8 mouse cellular contexts compared by ENCODE assay signal in the genomic region with DNA sequence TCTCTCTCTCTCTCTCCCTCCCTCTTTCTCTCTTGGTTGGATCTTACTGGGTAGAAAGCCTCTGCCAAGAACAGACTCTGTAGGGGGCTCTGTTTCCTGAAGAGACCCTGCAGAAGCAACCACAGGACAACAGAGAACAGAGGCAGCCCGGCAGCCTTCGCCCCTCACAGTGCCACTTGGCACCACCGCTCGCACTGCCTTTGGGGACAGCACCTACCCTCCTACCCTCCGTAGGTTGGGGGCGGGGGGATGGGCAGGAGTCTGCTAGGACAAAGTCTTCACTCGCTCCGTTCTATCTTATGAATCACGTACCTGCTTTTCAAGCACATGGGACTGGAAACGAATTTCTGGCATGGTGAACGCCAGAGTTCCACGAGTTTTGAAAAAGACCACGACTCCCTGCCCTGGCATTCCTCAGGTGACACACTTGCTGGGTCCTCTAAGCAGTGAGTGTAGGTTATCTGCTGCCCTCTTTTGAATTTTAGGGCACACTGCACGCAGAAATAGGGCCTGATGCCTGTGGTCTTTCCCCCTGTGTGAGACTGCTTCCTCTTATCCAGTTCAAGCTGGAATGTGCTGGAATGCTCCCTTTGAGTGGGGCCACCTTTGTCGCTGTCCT. TPM values are rescaled to one million over a fixed set of nuclear protein-coding genes. Genes with fewer than 3 reads are reported as not detected.
DNase-seq lines count a peak whose midpoint lies in the region; ATAC-seq and TF ChIP-seq lines count a peak whose summit lies in the region.

No protein-coding gene starts in this region.

- intact Hi-C loops in gastrocnemius, adult 2 months (cut with DNase I), result loop anchor here (2.0 to 5.0 kb wide), 3 partner anchors 36 to 606 kb away; no protein-coding TSS in a partner anchor

- H3K36me3 ChIP-seq in embryonic facial prominence, embryonic 13.5 days, result no peaks in the 10 kb centered on the region
- no peaks in the 10 kb centered on the region for H3K36me3 ChIP-seq in heart, embryonic 15.5 days
- no peaks in the 10 kb centered on the region for H3K36me3 ChIP-seq in liver, embryonic 12.5 days
- H3K36me3 ChIP-seq in neural tube, embryonic 14.5 days (ENCODE audit: control insufficient read depth, insufficient read depth, low read length), result no peaks in the 10 kb centered on the region

- DNase-seq in gastrocnemius, adult 2 months, result peak; percentile 40
- DNase-seq in gastrocnemius, adult 8-10 months (ENCODE audit: low spot score in 2 of 2), result no peak
- peak; percentile 76 for DNase-seq in kidney, postnatal 14 days
- DNase-seq in thymus, postnatal 14 days, result no peak

- peak overlapping the region; percentile 57; the same call in 1 of the 2 replicates for H3K9ac ChIP-seq in embryonic facial prominence, embryonic 13.5 days
- H3K9ac ChIP-seq in heart, embryonic 15.5 days, result peak overlapping the region; percentile 38; the same call in 1 of the 2 replicates
- H3K9ac ChIP-seq in liver, embryonic 12.5 days, result no peak overlapping the region
- H3K9ac ChIP-seq in neural tube, embryonic 14.5 days (replicated peaks; ENCODE audit: low read depth, low read length), result no peak overlapping the region

- peaks cover 8% of the 10 kb centered on the region; the same call in 1 of the 2 replicates for H3K4me1 ChIP-seq in embryonic facial prominence, embryonic 13.5 days
- H3K4me1 ChIP-seq in heart, embryonic 15.5 days (replicated peaks), result peaks cover 6% of the 10 kb centered on the region; the same call in 1 of the 2 replicates
- H3K4me1 ChIP-seq in liver, embryonic 12.5 days, result no peaks in the 10 kb centered on the region
- H3K4me1 ChIP-seq in neural tube, embryonic 14.5 days (ENCODE audit: control insufficient read depth, insufficient read depth, low read length), result peaks cover 10% of the 10 kb centered on the region

- peaks cover 4% of the 10 kb centered on the region; the same call in 1 of the 2 replicates for H3K27me3 ChIP-seq in embryonic facial prominence, embryonic 13.5 days
- H3K27me3 ChIP-seq in heart, embryonic 15.5 days, result no peaks in the 10 kb centered on the region; the same call in 1 of the 2 replicates
- H3K27me3 ChIP-seq in liver, embryonic 12.5 days (replicated peaks), result 0 out of 2 replicates have a peak, but pooled peaks cover 4% of the 10 kb centered on the region
- H3K27me3 ChIP-seq in neural tube, embryonic 14.5 days (ENCODE audit: control insufficient read depth, insufficient read depth, low read length), result no peaks in the 10 kb centered on the region

- peak overlapping the region; percentile 58 for H3K4me3 ChIP-seq in gastrocnemius, adult 2 months
- H3K4me3 ChIP-seq in embryonic facial prominence, embryonic 13.5 days, result peak overlapping the region; percentile 38
- H3K4me3 ChIP-seq in heart, embryonic 15.5 days, result peak overlapping the region; percentile 44
- no peak overlapping the region for H3K4me3 ChIP-seq in liver, embryonic 12.5 days
- H3K4me3 ChIP-seq in neural tube, embryonic 14.5 days (ENCODE audit: low read depth, low read length), result no peak overlapping the region

- WGBS in embryonic facial prominence, embryonic 13.5 days, result 7% methylated on average over 15 of the region's 15 CpGs
- WGBS in heart, embryonic 15.5 days, result 4% methylated on average over 15 of the region's 15 CpGs
- 2% methylated on average over 15 of the region's 15 CpGs for WGBS in liver, embryonic 12.5 days (ENCODE audit: insufficient replicate concordance)
- WGBS in neural tube, embryonic 14.5 days, result 4% methylated on average over 15 of the region's 15 CpGs

- ATAC-seq in embryonic facial prominence, embryonic 13.5 days (ENCODE audit: insufficient number of reproducible peaks, insufficient read depth, low FRiP score, low TSS enrichment, low read depth), result peak; percentile 74
- ATAC-seq in heart, embryonic 15.5 days (replicated peaks; ENCODE audit: insufficient number of reproducible peaks, insufficient read depth, low FRiP score, low read depth), result peak; percentile 64; the same call in 1 of the 2 replicates
- no peak for ATAC-seq in liver, embryonic 12.5 days
- peak; percentile 91 for ATAC-seq in neural tube, embryonic 14.5 days (ENCODE audit: low read depth)

- H3K9me3 ChIP-seq in embryonic facial prominence, embryonic 13.5 days, result no peaks in the 10 kb centered on the region
- H3K9me3 ChIP-seq in heart, embryonic 15.5 days (replicated peaks), result no peaks in the 10 kb centered on the region
- no peaks in the 10 kb centered on the region for H3K9me3 ChIP-seq in liver, embryonic 12.5 days (replicated peaks)
- H3K9me3 ChIP-seq in neural tube, embryonic 14.5 days (ENCODE audit: control insufficient read depth, low read length), result no peaks in the 10 kb centered on the region

- peak overlapping the region; percentile 64 for H3K4me2 ChIP-seq in embryonic facial prominence, embryonic 13.5 days
- H3K4me2 ChIP-seq in heart, embryonic 15.5 days, result peak overlapping the region; percentile 65
- peak overlapping the region; percentile 43 for H3K4me2 ChIP-seq in liver, embryonic 12.5 days
- peak overlapping the region; percentile 32; the same call in 1 of the 2 replicates for H3K4me2 ChIP-seq in neural tube, embryonic 14.5 days (ENCODE audit: low read depth, low read length)

- no peak overlapping the region for H3K27ac ChIP-seq in gastrocnemius, adult 2 months
- H3K27ac ChIP-seq in embryonic facial prominence, embryonic 13.5 days, result no peak overlapping the region
- H3K27ac ChIP-seq in heart, embryonic 15.5 days, result no peak overlapping the region
- no peak overlapping the region for H3K27ac ChIP-seq in liver, embryonic 12.5 days
- no peak overlapping the region for H3K27ac ChIP-seq in neural tube, embryonic 14.5 days (ENCODE audit: low read depth, low read length)

- TF ChIP-seq CTCF in gastrocnemius, adult 2 months (IDR thresholded peaks at IDR 0.05), result peak; percentile 86

RNA-seq across cellular contexts. Expression of a gene that starts 12.5 kb away (rescaled TPM):
- under 1 TPM; 0.59 to 0.70 TPM for total RNA-seq in gastrocnemius, adult 2 months (2021)
- under 1 TPM; 0.44 to 0.83 (median 0.50) TPM for total RNA-seq in gastrocnemius, adult 8-10 months (2022)
- 16.5 and 25.2 TPM in 2 replicates for polyA plus RNA-seq in embryonic facial prominence, embryonic 13.5 days (2015; fragmentation: Nextera tagmentation; extraction: Ambion mirVana)
- 3.0 and 4.5 TPM in 2 replicates for polyA plus RNA-seq in heart, embryonic 15.5 days (2015; fragmentation: Nextera tagmentation; extraction: Ambion mirVana)
- 0.54 and 0.67 TPM in 2 replicates for polyA plus RNA-seq in liver, embryonic 12.5 days (2016; fragmentation: Nextera tagmentation; extraction: Ambion mirVana)
- 105 and 146 TPM in 2 replicates for polyA plus RNA-seq in neural tube, embryonic 14.5 days (2014; fragmentation: Nextera tagmentation; extraction: Ambion mirVana)

Comparison
In these comparisons a context has a peak if more than half of its experiments do, and no peak if none do; other contexts are left out.
1. DNase-seq: peak in gastrocnemius, adult 2 months (single experiment) and kidney, postnatal 14 days (single experiment); none in gastrocnemius, adult 8-10 months (0 of 2) and thymus, postnatal 14 days (single experiment).
2. H3K4me3 ChIP-seq: peak in gastrocnemius, adult 2 months (single experiment), embryonic facial prominence, embryonic 13.5 days (single experiment) and heart, embryonic 15.5 days (single experiment); none in liver, embryonic 12.5 days (single experiment) and neural tube, embryonic 14.5 days (single experiment).
3. H3K9ac ChIP-seq: peak in embryonic facial prominence, embryonic 13.5 days (single experiment) and heart, embryonic 15.5 days (single experiment); none in liver, embryonic 12.5 days (single experiment) and neural tube, embryonic 14.5 days (single experiment).
4. Peak in every context shown above with its lines, with median percentiles within 50 percentile points of each other: H3K4me2 ChIP-seq.